Mouse (Mus musculus) heart, postnatal 0 days (tissue): ENCODE data around the gene Ak8.

Experiments used
- CTCF ChIP-seq: IDR thresholded peaks from 2 replicates; pipeline ENCODE4 v1.5.1; 2016; ENCODE audit warnings: antibody characterized with exemption, control low read depth, low read depth
- EP300 ChIP-seq: IDR thresholded peaks from 2 replicates; pipeline ENCODE4 v1.6.1; 2016; ENCODE audit warnings: antibody characterized with exemption, low read depth

DNA sequence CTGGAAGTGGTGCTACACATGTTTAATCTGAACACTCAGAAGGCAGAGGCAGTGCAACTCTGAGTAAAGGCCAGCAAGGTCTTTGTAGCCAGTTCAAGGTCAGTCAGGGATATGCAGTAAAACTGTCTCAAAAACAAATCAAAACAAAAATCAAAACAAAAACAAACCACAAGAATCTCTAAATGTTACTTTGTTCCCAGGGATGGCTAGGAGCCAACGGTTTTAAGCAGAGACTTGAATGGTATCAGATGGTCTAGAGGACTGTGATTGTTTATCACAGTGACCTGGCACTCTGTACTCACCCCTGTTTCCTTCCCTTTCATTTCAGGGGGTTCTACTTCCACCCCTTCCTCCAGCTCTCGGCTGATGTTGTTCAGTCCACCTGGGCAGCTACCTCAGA, 28.5 kb upstream of the Ak8 start:
- TF ChIP-seq CTCF (no peak), EP300 (no peak)
